Mouse (Mus musculus): ENCODE data around the gene Ndst2.
"Not testable (repeated sequence)": the region's sequence is repeated elsewhere in the genome, so short reads cannot be mapped to it uniquely, and the experiment has no call there.

- not testable (repeated sequence) for TF ChIP-seq CTCF (conservative IDR thresholded peaks at IDR 0.05; ENCODE audit: insufficient read depth, insufficient read length, low read depth, low read length); POLR2A (IDR thresholded peaks at IDR 0.05; ENCODE audit: low read depth, low read length)
Observed at GRCm38 (mm10) chr14:20703461-20703860, 30.9 kb downstream of the Ndst2 start.

Measured in kidney, adult 2 months (tissue).